Mouse (Mus musculus) telencephalon, adult 2 months (tissue): ENCODE data around the gene Cant1.

Source experiments
- DNase-seq: peaks from one replicate; pipeline ENCODE4 v3.0.0-alpha.2; 2011; ENCODE audit warnings: low read depth, low spot score

Gene Cant1

DNA sequence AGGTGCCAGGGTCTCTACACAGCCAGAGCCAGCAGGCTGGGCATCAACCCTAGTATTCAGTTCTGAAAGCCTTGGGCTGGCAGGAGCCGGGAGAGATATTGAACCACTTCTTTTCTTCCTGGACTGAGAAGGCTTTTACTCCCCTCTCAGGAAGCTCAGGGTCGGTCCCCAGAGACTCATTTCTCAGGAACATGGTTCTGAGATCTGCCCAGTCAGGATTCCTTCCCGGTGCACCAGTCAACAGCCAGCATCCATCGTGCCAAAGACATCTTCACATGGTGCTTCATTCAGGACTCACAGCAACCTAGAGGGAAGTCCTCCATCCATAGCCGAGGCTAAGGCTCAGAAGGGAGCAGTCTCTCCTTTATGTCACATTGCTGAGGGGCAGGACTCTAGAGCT is 44.4 kb downstream of the Cant1 start:
- DNase-seq, result no peak

DNA sequence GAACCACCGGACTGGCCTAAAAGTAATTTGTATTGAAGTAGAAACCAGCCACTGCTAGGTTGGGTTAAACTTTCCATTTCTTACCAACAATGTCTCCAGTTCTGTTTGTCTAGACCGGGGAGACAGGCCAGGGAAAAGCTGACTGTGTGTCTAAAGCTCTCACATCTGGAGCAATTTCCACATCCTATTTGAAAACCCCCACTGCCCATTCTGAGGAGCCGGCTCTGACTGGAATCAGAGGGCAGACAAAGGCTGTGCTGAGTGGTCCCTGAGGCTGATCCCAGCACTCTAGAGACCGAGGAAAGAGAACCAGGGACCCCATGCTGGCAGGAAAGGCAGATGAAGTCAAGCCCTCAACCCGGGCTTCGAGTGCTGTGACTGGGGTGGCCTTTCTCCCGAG is 46.2 kb downstream of the Cant1 start:
- no peak for DNase-seq

DNA sequence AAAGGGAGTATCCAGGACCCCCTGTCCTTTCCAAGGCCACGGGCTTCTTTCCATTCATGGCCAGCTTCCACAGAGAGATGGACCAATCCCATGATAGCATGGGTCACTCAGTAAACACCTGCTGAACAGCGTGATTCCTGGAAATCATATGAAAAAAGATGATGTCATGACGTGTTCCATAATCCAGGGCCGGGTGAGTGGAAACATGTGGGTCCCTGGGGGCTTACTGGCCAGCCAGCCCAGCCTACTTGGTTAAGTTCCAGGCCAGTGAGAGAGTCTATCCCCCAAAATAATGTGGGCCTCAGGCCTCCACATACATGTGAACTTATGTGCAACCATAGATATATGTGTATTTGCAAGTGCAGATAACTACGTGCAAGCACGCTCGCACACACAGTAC is 47.0 kb downstream of the Cant1 start:
- no peak for DNase-seq

DNA sequence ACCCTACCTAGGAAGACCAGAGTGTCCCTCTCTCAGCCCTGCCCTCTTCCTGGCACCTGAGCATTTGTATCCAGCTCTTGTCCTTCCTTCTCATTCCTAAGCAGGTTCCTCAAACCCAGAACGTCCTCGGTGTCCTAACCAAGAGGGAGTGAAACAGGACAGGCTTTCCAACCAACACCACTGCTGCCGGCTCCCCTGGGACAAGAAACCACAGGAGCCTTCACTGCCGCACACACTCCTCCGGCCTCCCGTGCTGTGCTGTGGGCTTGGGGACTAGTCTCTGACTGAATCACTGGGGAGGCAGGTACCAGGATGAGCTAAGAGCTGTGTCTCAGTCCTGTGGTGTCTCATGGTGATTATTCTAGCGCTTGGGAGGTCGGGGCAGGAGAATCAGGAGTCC is 49.2 kb downstream of the Cant1 start:
- DNase-seq, result no peak

DNA sequence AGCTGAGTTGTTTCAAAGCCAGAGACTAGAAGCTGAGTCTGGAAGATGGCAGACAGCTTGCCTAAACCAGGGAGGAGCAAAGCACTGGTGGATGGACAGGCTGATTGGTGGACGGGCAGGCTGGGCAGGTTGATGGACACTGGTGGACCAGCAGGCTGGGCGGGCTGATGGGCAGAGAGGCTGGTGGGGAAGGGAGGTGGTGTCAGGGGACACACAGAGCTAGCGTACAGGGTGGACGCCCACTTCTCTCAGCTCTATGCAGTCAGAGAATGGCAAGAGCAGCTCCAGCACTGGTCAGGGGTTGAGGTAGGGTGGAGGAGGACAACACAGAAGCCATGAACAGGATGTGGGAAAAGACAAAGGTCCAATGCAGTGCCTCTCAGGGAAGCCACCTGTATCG is 49.6 kb downstream of the Cant1 start:
- DNase-seq, result no peak

DNA sequence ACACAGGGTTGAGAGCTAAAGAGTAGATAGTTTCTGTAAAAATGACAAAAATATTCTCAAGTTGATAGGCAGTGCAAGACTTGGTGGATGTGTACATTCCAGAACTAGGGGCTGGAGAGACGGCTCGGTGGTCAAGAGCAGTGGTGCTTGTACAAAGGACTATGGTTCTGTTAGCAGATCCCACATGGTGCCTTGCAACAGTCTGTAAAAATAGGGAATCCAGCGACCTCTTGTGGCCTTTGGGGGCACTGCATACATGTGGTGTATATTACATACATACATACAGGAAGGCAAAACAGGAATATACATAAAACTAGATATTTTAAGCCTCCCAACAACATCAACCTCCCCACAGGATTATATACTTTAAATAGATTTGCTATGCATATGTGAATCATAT is 50.6 kb downstream of the Cant1 start:
- DNase-seq, result no peak

DNA sequence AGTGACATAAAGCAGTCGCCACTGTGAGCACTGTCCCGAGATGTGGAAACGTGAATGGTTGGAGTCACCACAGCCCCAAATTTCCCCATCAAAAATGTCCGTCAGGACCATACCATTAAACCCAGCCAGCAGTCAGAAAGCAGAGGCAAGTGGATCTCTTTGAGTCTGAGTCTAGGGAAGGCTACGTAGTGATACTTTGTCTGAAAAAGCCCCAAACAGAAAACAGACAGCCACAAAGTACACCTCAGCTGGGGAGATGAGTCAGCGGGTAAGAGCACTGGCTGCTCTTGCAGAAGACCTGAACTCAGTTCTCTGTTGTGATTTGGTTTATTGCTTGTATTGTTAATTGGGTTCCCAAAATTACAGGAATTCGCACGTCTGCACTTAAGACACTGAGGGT is 52.3 kb downstream of the Cant1 start:
- DNase-seq, result no peak

DNA sequence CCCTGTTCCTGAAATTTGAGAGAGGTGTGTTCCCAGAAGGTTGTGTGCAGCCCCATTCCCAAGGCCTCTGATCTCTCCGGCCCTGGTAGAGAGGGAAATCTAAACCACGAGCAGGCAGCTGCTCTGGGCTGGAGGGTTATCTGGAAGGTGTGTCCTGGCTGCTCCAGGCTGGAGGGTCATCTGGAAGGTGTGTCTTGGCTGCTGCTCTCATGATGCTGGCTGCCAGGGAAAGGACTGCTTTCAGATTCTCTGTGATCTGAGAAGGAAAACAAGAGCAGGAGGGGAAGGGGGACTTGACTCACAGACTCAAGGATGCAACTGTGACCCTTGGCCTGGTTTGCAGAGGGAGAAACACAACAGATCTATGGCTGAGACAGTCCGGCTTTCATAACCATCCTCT is 52.8 kb downstream of the Cant1 start:
- DNase-seq, result no peak

DNA sequence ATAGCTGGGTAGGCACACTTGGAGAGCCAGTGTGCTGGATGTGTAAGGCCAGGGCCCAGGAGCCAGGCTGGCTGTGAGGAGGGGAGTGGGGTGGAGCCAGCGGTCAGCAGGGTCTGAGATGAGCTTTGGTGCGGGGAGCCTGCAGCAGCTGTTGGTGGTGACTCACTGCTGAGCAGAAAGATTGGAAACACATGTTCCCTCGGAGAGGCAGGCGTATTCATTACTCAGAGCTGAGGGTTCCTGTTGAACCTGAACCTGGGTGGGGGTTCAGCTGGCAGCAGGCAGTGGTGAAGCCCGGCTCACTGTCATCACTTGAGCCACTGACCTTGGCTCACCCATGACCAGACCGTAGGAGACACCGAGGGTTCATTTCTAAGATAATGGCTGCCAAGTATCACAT is 53.7 kb downstream of the Cant1 start:
- DNase-seq, result no peak

DNA sequence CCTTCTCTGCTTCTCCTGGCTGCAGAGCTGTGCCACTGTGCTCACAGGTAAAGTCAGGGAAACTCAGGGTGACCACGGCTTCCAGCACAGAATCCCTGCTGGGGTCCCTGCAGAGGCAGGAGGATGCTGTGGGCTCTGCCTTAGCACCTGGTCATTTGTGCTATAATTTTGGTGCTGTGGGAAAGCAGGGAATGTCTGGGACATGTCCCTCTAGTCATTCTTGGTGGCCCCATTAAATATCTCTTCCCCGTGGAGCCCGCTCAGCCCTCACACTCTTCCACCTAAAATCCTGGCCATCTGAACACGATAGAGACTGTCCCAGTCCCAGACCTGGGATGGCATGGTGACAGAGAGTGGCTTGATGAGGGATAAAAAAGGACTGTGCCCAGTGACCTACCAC is 54.9 kb downstream of the Cant1 start:
- no peak for DNase-seq

DNA sequence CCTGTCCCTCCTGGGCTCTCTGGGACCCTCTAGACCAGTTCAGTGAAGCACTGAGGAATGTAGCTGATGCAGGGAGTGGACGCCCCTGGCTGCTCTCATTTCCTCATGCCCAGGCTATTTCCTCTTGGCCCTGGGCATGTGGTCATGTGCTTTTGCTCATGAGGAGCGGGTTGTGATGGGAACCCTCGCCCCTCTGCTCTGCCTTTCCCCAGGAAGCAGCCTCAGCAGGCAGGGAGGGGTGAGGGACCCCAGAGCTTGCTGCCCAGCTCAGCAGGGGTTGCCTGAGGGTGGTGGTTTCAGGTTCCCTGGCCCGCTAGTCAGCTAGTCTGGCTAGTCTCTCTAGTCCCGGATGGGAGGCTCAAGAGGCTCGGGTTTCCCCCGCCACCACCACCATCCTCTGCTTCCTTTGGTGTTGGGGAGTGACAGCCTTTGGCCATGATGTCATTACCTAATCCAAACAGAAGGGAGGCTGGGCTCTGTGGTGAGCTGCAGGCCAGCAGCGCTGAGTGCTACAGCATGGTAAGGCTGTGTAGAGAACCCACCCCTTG is 55.8 kb downstream of the Cant1 start:
- no peak for DNase-seq

DNA sequence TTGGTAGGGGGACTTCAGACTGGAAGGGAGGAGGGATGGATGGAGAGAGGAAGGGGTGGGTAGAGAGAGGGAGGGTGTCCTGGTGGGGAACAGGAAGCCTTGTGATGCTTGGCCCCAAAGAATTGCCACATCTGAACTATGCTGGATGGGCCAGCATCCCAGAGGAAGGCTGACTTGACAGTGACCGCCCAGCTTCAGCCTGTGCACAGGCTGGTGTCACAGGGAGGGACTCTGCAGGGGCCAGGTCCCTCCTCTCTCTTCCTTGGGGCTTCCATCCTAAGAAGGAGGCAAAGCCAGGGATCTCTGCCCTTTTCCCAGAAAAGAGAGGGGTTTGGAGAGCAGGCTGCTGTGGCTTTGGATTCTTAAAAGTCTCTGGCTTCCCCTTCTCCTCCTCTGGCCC is 56.4 kb downstream of the Cant1 start:
- DNase-seq, result no peak

DNA sequence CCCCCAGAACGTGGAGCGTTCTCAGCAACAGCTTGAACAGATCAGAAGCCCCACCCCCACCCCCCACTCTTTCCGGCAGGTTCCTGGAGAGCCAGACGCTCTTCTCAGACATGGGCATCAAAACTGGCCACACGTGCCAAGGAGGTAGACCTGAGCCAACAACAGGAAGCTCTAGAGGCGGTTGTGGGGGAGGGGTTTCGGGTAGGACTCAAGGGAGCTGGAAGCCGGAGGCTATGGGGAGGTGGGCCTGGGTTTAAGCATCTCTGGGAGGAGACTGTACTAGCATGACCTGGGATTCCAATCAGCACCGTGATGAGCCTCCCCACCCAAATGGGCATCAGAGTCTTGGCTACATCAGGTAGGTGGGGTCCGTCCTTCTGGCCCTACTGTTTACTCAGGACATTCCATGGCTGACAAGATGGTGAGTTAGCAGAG is 58.0 kb downstream of the Cant1 start:
- DNase-seq, result no peak

DNA sequence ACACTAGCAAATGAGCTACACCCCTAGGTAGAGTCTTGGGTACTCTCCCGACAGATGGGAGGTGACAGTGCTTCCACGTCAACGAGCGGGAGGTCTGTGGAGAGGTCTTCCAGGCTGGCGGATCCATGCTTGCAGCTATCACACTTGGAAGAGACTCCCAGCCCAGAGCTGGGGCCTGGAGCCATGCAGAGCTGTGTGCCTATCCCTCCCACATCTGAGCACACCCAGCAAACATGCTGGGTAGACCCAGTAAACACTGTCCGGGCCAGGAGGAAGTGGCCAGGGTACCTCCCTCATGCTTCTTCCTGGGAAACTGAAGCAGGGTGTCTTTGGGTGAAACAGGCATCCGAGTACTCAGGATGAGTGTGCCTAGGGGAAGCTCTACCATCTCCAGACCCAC is 58.4 kb downstream of the Cant1 start:
- no peak for DNase-seq
